In genomic region chr2:30287027-30287373, GRCm38 (mm10) we compare ENCODE assay signal across 8 mouse cellular contexts. TPM values are rescaled to one million over a fixed set of nuclear protein-coding genes. Genes with fewer than 3 reads are reported as not detected.
DNase-seq lines count a peak whose midpoint lies in the region; ATAC-seq and TF ChIP-seq lines count a peak whose summit lies in the region.

No protein-coding gene starts in this region.

- H3K79me2 ChIP-seq in MEL (ENCODE audit: control insufficient read depth, insufficient read depth, low read length, poor library complexity) = peaks cover 49% of the 10 kb centered on the region

- H3K4me3 ChIP-seq in heart, embryonic 16.5 days (ENCODE audit: low read length) = peak overlapping the region; percentile 89
- H3K4me3 ChIP-seq in MEL (ENCODE audit: control insufficient read depth in 1 of 2, insufficient read depth in 1 of 2, low read depth in 2 of 2, low read length in 2 of 2) = peak overlapping the region; percentile 89 to 93
- H3K4me3 ChIP-seq in embryonic facial prominence, embryonic 15.5 days (replicated peaks) = peak overlapping the region; percentile 80
- peak overlapping the region; percentile 84 for H3K4me3 ChIP-seq in limb, embryonic 11.5 days (ENCODE audit: low read depth, low read length)
- H3K4me3 ChIP-seq in neural tube, embryonic 13.5 days = peak overlapping the region; percentile 96

- peak overlapping the region; percentile 71 for H3K27ac ChIP-seq in heart, embryonic 16.5 days (ENCODE audit: low read length)
- peak overlapping the region; percentile 50 for H3K27ac ChIP-seq in MEL (ENCODE audit: control insufficient read depth, low read depth, low read length)
- peak overlapping the region; percentile 34; the same call in 1 of the 2 replicates for H3K27ac ChIP-seq in embryonic facial prominence, embryonic 15.5 days (replicated peaks)
- H3K27ac ChIP-seq in limb, embryonic 11.5 days (replicated peaks; ENCODE audit: low read depth, low read length) = no peak overlapping the region
- H3K27ac ChIP-seq in neural tube, embryonic 13.5 days (replicated peaks) = peak overlapping the region; percentile 71

- ATAC-seq in heart, embryonic 16.5 days (replicated peaks; ENCODE audit: extremely low read depth, insufficient read depth, low FRiP score) = no peak
- no peak for ATAC-seq in embryonic facial prominence, embryonic 15.5 days (ENCODE audit: insufficient number of reproducible peaks, low FRiP score, low TSS enrichment, low read depth)
- no peak for ATAC-seq in limb, embryonic 11.5 days (ENCODE audit: insufficient number of reproducible peaks, low FRiP score, low TSS enrichment, low read depth)
- no peak for ATAC-seq in neural tube, embryonic 13.5 days (ENCODE audit: low read depth)

- no peaks in the 10 kb centered on the region for H3K9me3 ChIP-seq in heart, embryonic 16.5 days (replicated peaks; ENCODE audit: control insufficient read depth, low read length)
- H3K9me3 ChIP-seq in MEL (replicated peaks; ENCODE audit: insufficient read depth, low read length) = no peaks in the 10 kb centered on the region
- H3K9me3 ChIP-seq in embryonic facial prominence, embryonic 15.5 days (replicated peaks) = no peaks in the 10 kb centered on the region
- H3K9me3 ChIP-seq in limb, embryonic 11.5 days (ENCODE audit: control insufficient read depth, low read length) = no peaks in the 10 kb centered on the region
- no peaks in the 10 kb centered on the region for H3K9me3 ChIP-seq in neural tube, embryonic 13.5 days

- peaks cover 23% of the 10 kb centered on the region for H3K4me1 ChIP-seq in heart, embryonic 16.5 days (ENCODE audit: control insufficient read depth, insufficient read depth, low read length)
- peaks cover 0 to 14% of the 10 kb centered on the region in 2 experiments; a peak in 3 of 4 replicates for H3K4me1 ChIP-seq in MEL (ENCODE audit: control insufficient read depth in 1 of 2, insufficient read depth in 2 of 2, low read length in 2 of 2)
- peaks cover 22% of the 10 kb centered on the region for H3K4me1 ChIP-seq in embryonic facial prominence, embryonic 15.5 days
- peaks cover 13% of the 10 kb centered on the region for H3K4me1 ChIP-seq in limb, embryonic 11.5 days (ENCODE audit: control insufficient read depth, insufficient read depth, low read length)
- H3K4me1 ChIP-seq in neural tube, embryonic 13.5 days (replicated peaks) = peaks cover 26% of the 10 kb centered on the region

- peak in 2 of 3 experiments; percentile 18 to 31; a peak in 2 of 6 replicates for TF ChIP-seq CTCF in MEL (IDR thresholded peaks at IDR 0.05 in 2 of 3, conservative IDR thresholded peaks at IDR 0.05 in 1 of 3; ENCODE audit: control insufficient read depth in 1 of 3, insufficient read depth in 1 of 3, low read depth in 2 of 3, low read length in 3 of 3, poor library complexity in 1 of 3, severe bottlenecking in 1 of 3)

- WGBS in heart, embryonic 16.5 days = under 1% methylated on average over 10 of the region's 10 CpGs
- 0% methylated on average over 10 of the region's 10 CpGs for whole genome bisulfite sequencing in embryonic facial prominence, embryonic 15.5 days
- WGBS in limb, embryonic 11.5 days = under 1% methylated on average over 10 of the region's 10 CpGs
- WGBS in neural tube, embryonic 13.5 days = under 1% methylated on average over 10 of the region's 10 CpGs

- TF ChIP-seq POLR2A in MEL (IDR thresholded peaks at IDR 0.05; ENCODE audit: control insufficient read depth in 1 of 2, insufficient read depth in 1 of 2, low read depth in 1 of 2, low read length in 2 of 2, poor library complexity in 1 of 2) = no peak

- H3K4me2 ChIP-seq in heart, embryonic 16.5 days (ENCODE audit: low read depth, low read length) = peak overlapping the region; percentile 89
- H3K4me2 ChIP-seq in embryonic facial prominence, embryonic 15.5 days (replicated peaks) = peak overlapping the region; percentile 95
- H3K4me2 ChIP-seq in limb, embryonic 11.5 days (ENCODE audit: low read depth, severe bottlenecking) = peak overlapping the region; percentile 59
- peak overlapping the region; percentile 95 for H3K4me2 ChIP-seq in neural tube, embryonic 13.5 days

- no peaks in the 10 kb centered on the region for H3K36me3 ChIP-seq in heart, embryonic 16.5 days (ENCODE audit: control insufficient read depth, insufficient read depth)
- peaks cover 0 to 12% of the 10 kb centered on the region in 2 experiments for H3K36me3 ChIP-seq in MEL (ENCODE audit: control insufficient read depth in 1 of 2, insufficient read depth in 2 of 2, low read length in 2 of 2)
- peaks cover 6% of the 10 kb centered on the region; the same call in 1 of the 2 replicates for H3K36me3 ChIP-seq in embryonic facial prominence, embryonic 15.5 days
- H3K36me3 ChIP-seq in limb, embryonic 11.5 days (ENCODE audit: control insufficient read depth, insufficient read depth, low read length) = 0 out of 2 replicates have a peak, but pooled peaks cover 4% of the 10 kb centered on the region
- H3K36me3 ChIP-seq in neural tube, embryonic 13.5 days = peaks cover 5% of the 10 kb centered on the region; the same call in 1 of the 2 replicates

- no peak for DNase-seq in heart, postnatal 36 days
- DNase-seq in MEL (ENCODE audit: low read depth, low spot score) = peak; percentile 71
- DNase-seq in limb, embryonic 11.5 days (ENCODE audit: low spot score) = peak; percentile 50
- DNase-seq in natural killer cell, adult 2 months (ENCODE audit: low spot score in 2 of 2) = no peak
- DNase-seq in cerebellum, adult 9-10 months = no peak

- no peak for TF ChIP-seq EP300 in MEL (IDR thresholded peaks at IDR 0.05; ENCODE audit: low read depth in 1 of 2, low read length in 2 of 2)

- intact Hi-C loops in heart, postnatal 36 days (cut with DNase I) = loop anchor here (5.0 kb wide), 1 partner anchor 160 kb away; no protein-coding TSS in a partner anchor

- no peaks in the 10 kb centered on the region for H3K27me3 ChIP-seq in heart, embryonic 16.5 days (ENCODE audit: control insufficient read depth, insufficient read depth, low read length)
- no peaks in the 10 kb centered on the region for H3K27me3 ChIP-seq in MEL (ENCODE audit: control insufficient read depth in 1 of 2, insufficient read depth in 2 of 2, low read length in 2 of 2)
- H3K27me3 ChIP-seq in embryonic facial prominence, embryonic 15.5 days = no peaks in the 10 kb centered on the region
- no peaks in the 10 kb centered on the region for H3K27me3 ChIP-seq in limb, embryonic 11.5 days (ENCODE audit: control insufficient read depth, insufficient read depth, low read length)
- no peaks in the 10 kb centered on the region for H3K27me3 ChIP-seq in neural tube, embryonic 13.5 days

- peak overlapping the region; percentile 92 for H3K9ac ChIP-seq in heart, embryonic 16.5 days (ENCODE audit: low read length)
- peak overlapping the region; percentile 93 for H3K9ac ChIP-seq in MEL (ENCODE audit: control insufficient read depth, low read depth, low read length, poor library complexity, severe bottlenecking)
- H3K9ac ChIP-seq in embryonic facial prominence, embryonic 15.5 days = peak overlapping the region; percentile 67
- peak overlapping the region; percentile 79 for H3K9ac ChIP-seq in limb, embryonic 11.5 days (ENCODE audit: low read length)
- peak overlapping the region; percentile 90 for H3K9ac ChIP-seq in neural tube, embryonic 13.5 days

- no peak for TF ChIP-seq RAD21 in MEL (IDR thresholded peaks at IDR 0.05; ENCODE audit: low read depth, low read length)

RNA-seq across cellular contexts. Expression of gene Nup188, which starts 0.8 kb away (rescaled TPM):
- 21.2 and 23.6 TPM in 2 replicates for polyA plus RNA-seq in heart, embryonic 16.5 days (2015; fragmentation: Nextera tagmentation; extraction: Ambion mirVana)
- total RNA-seq in heart, postnatal 36 days (2021) = 10 to 100 TPM; 17.0 to 20.5 TPM
- total RNA-seq in MEL (2012; rRNA removed) = 58.6 and 63.2 TPM in 2 replicates
- polyA plus RNA-seq in MEL (2012; ENCODE audit: insufficient read depth in 1 of 2, insufficient read length in 2 of 2, low read depth in 1 of 2, low replicate concordance in 2 of 2, missing spikeins in 1 of 2) = 100 to 1,000 TPM in 1 of 2 experiments, not detected in 1; 119 TPM
- polyA plus RNA-seq in embryonic facial prominence, embryonic 15.5 days (2015; fragmentation: Nextera tagmentation; extraction: Ambion mirVana) = 29.0 and 34.3 TPM in 2 replicates
- polyA plus RNA-seq in limb, embryonic 11.5 days (2014; fragmentation: Nextera tagmentation; extraction: Ambion mirVana) = 69.0 and 73.7 TPM in 2 replicates
- 19.7 and 26.7 TPM in 2 replicates for polyA plus RNA-seq in neural tube, embryonic 13.5 days (2015; fragmentation: Nextera tagmentation; extraction: Ambion mirVana)

RNA-seq across cellular contexts. Expression of gene Dolk, which starts 0.9 kb away (rescaled TPM):
- 31.8 and 33.0 TPM in 2 replicates for polyA plus RNA-seq in heart, embryonic 16.5 days (2015; fragmentation: Nextera tagmentation; extraction: Ambion mirVana)
- total RNA-seq in heart, postnatal 36 days (2021) = 10 to 100 TPM; 22.4 to 24.7 TPM
- 13.7 and 21.7 TPM in 2 replicates for total RNA-seq in MEL (2012; rRNA removed)
- 10 to 100 TPM in 1 of 2 experiments, not detected in 1; 18.5 TPM for polyA plus RNA-seq in MEL (2012; ENCODE audit: insufficient read depth in 1 of 2, insufficient read length in 2 of 2, low read depth in 1 of 2, low replicate concordance in 2 of 2, missing spikeins in 1 of 2)
- polyA plus RNA-seq in embryonic facial prominence, embryonic 15.5 days (2015; fragmentation: Nextera tagmentation; extraction: Ambion mirVana) = 31.4 and 31.7 TPM in 2 replicates
- 24.9 and 25.0 TPM in 2 replicates for polyA plus RNA-seq in limb, embryonic 11.5 days (2014; fragmentation: Nextera tagmentation; extraction: Ambion mirVana)
- polyA plus RNA-seq in neural tube, embryonic 13.5 days (2015; fragmentation: Nextera tagmentation; extraction: Ambion mirVana) = 33.1 and 35.6 TPM in 2 replicates

RNA-seq across cellular contexts. Expression of gene Gm28038, which starts 6.2 kb away (rescaled TPM):
- polyA plus RNA-seq in heart, embryonic 16.5 days (2015; fragmentation: Nextera tagmentation; extraction: Ambion mirVana) = not detected in 2 replicates
- total RNA-seq in heart, postnatal 36 days (2021) = 1 to 10 TPM in 1 of 2 experiments, under 1 TPM in 1; 0.92 to 3.1 TPM
- total RNA-seq in MEL (2012; rRNA removed) = not detected in 2 replicates
- polyA plus RNA-seq in MEL (2012; ENCODE audit: insufficient read depth in 1 of 2, insufficient read length in 2 of 2, low read depth in 1 of 2, low replicate concordance in 2 of 2, missing spikeins in 1 of 2) = not detected
- polyA plus RNA-seq in embryonic facial prominence, embryonic 15.5 days (2015; fragmentation: Nextera tagmentation; extraction: Ambion mirVana) = not detected in 2 replicates
- not detected in 2 replicates for polyA plus RNA-seq in limb, embryonic 11.5 days (2014; fragmentation: Nextera tagmentation; extraction: Ambion mirVana)
- polyA plus RNA-seq in neural tube, embryonic 13.5 days (2015; fragmentation: Nextera tagmentation; extraction: Ambion mirVana) = not detected in 2 replicates

RNA-seq across cellular contexts. Expression of gene Phyhd1, which starts 21.0 kb away (rescaled TPM):
- 9.4 and 13.1 TPM in 2 replicates for polyA plus RNA-seq in heart, embryonic 16.5 days (2015; fragmentation: Nextera tagmentation; extraction: Ambion mirVana)
- 100 to 1,000 TPM in 1 of 2 experiments, 10 to 100 TPM in 1; 96.9 to 120 TPM for total RNA-seq in heart, postnatal 36 days (2021)
- 0.19 TPM in 1 of 2 replicates, not detected in the other for total RNA-seq in MEL (2012; rRNA removed)
- polyA plus RNA-seq in MEL (2012; ENCODE audit: insufficient read depth in 1 of 2, insufficient read length in 2 of 2, low read depth in 1 of 2, low replicate concordance in 2 of 2, missing spikeins in 1 of 2) = 1 to 10 TPM in 1 of 2 experiments, not detected in 1; 1.6 TPM
- 5.0 and 6.0 TPM in 2 replicates for polyA plus RNA-seq in embryonic facial prominence, embryonic 15.5 days (2015; fragmentation: Nextera tagmentation; extraction: Ambion mirVana)
- 3.3 and 3.7 TPM in 2 replicates for polyA plus RNA-seq in limb, embryonic 11.5 days (2014; fragmentation: Nextera tagmentation; extraction: Ambion mirVana)
- 4.3 and 4.8 TPM in 2 replicates for polyA plus RNA-seq in neural tube, embryonic 13.5 days (2015; fragmentation: Nextera tagmentation; extraction: Ambion mirVana)

RNA-seq across cellular contexts. Expression of gene Gm28035, which starts 46.6 kb away (rescaled TPM):
- 0.22 and 0.40 TPM in 2 replicates for polyA plus RNA-seq in heart, embryonic 16.5 days (2015; fragmentation: Nextera tagmentation; extraction: Ambion mirVana)
- total RNA-seq in heart, postnatal 36 days (2021) = 1 to 10 TPM; 4.5 to 5.5 TPM
- total RNA-seq in MEL (2012; rRNA removed) = 0.10 TPM in 1 of 2 replicates, not detected in the other
- polyA plus RNA-seq in MEL (2012; ENCODE audit: insufficient read depth in 1 of 2, insufficient read length in 2 of 2, low read depth in 1 of 2, low replicate concordance in 2 of 2, missing spikeins in 1 of 2) = under 1 TPM in 1 of 2 experiments, not detected in 1; 0.26 TPM
- polyA plus RNA-seq in embryonic facial prominence, embryonic 15.5 days (2015; fragmentation: Nextera tagmentation; extraction: Ambion mirVana) = 0.09 and 0.16 TPM in 2 replicates
- 0.09 TPM in 1 of 2 replicates, not detected in the other for polyA plus RNA-seq in limb, embryonic 11.5 days (2014; fragmentation: Nextera tagmentation; extraction: Ambion mirVana)
- 0.23 and 0.24 TPM in 2 replicates for polyA plus RNA-seq in neural tube, embryonic 13.5 days (2015; fragmentation: Nextera tagmentation; extraction: Ambion mirVana)

Comparison
In these comparisons a context has a peak if more than half of its experiments do, and no peak if none do; other contexts are left out.
1. DNase-seq: peak in MEL (single experiment) and limb, embryonic 11.5 days (single experiment); none in heart, postnatal 36 days (0 of 2), natural killer cell, adult 2 months (0 of 2) and cerebellum, adult 9-10 months (single experiment).
2. Peak in every context shown above with its lines, with median percentiles within 50 percentile points of each other: H3K4me2 ChIP-seq, H3K4me3 ChIP-seq and H3K9ac ChIP-seq.